Mouse (Mus musculus) heart, embryonic 13.5 days (tissue): ENCODE measurements around the gene Cadm1. TPM values are rescaled to one million over a fixed set of nuclear protein-coding genes. Genes with fewer than 3 reads are reported as not detected.

Experiments
- ATAC-seq: fragments of 200-750 bp; cut with Nextera tagmentation; 2 replicates; pipeline ENCODE4 v1.8.0; 2017; ENCODE audit warnings: moderate TSS enrichment; ENCODE audit not compliant: insufficient number of reproducible peaks, low FRiP score, low TSS enrichment; ENCODE audit errors: extremely low read depth
- H3K27ac ChIP-seq: fragments of 300-500 bp; sonication (generic); replicated peaks from 2 replicates; pipeline ENCODE4 v1.5.1; 2015; ENCODE audit warnings: moderate library complexity, mild to moderate bottlenecking, inconsistent platforms
- H3K27me3 ChIP-seq: fragments of 300-500 bp; sonication (generic); replicated peaks from 2 replicates; pipeline ENCODE4 v1.6.1; 2015; ENCODE audit warnings: mild to moderate bottlenecking, inconsistent platforms
- H3K36me3 ChIP-seq: fragments of 300-500 bp; sonication (generic); 2 replicates; pipeline ENCODE4 v1.6.1; 2015; ENCODE audit warnings: mild to moderate bottlenecking, inconsistent platforms
- H3K4me1 ChIP-seq: fragments of 300-500 bp; sonication (generic); 2 replicates; pipeline ENCODE4 v1.6.1; 2015; ENCODE audit warnings: inconsistent platforms
- H3K4me2 ChIP-seq: fragments of 300-500 bp; sonication (generic); 2 replicates; pipeline ENCODE4 v1.6.1; 2015; ENCODE audit warnings: inconsistent platforms, mild to moderate bottlenecking, moderate library complexity
- H3K4me3 ChIP-seq: fragments of 300-500 bp; sonication (generic); 2 replicates; pipeline ENCODE4 v1.5.1; 2015; ENCODE audit warnings: moderate library complexity, mild to moderate bottlenecking, inconsistent platforms
- H3K9ac ChIP-seq: fragments of 300-500 bp; sonication (generic); 2 replicates; pipeline ENCODE4 v1.6.1; 2015; ENCODE audit warnings: inconsistent platforms, mild to moderate bottlenecking, moderate library complexity
- H3K9me3 ChIP-seq: fragments of 300-500 bp; sonication (generic); 2 replicates; pipeline ENCODE4 v1.6.1; 2016; ENCODE audit warnings: inconsistent platforms
- WGBS: fragments of 180-500 bp; shearing (Covaris S2); methylation state at CpG from one replicate; pipeline ENCODE4 v1.1.7; 2015; ENCODE audit warnings: mixed read lengths; 5-methylcytosine and 5-hydroxymethylcytosine counted together
- polyA plus RNA-seq: library from polyadenylated mRNA; unstranded; fragments of >200 nt; fragmentation: Nextera tagmentation; extraction: Ambion mirVana; gene quantifications from 2 replicates; pipeline ENCODE4 v1.2.1, GENCODE M21; 2015

The Cadm1 gene
- polyA plus RNA-seq, 1 experiment from 2014 or later, result 16.0 TPM

GRCm38 (mm10) chr9:47627966-47628365 is 98.0 kb downstream of the Cadm1 start:
- Histone ChIP-seq H3K27me3 (no peaks in the 10 kb centered on the region; the same call in 1 of the 2 replicates), H3K36me3 (no peaks in the 10 kb centered on the region), H3K4me1 (peaks cover 9% of the 10 kb centered on the region), H3K4me3 (no peak overlapping the region), H3K9ac (no peak overlapping the region), H3K9me3 (no peaks in the 10 kb centered on the region), H3K4me2 (no peak overlapping the region), H3K27ac (no peak overlapping the region)
- no peak for ATAC-seq
- WGBS, result 80% methylated on average over 2 of the region's 2 CpGs

DNA sequence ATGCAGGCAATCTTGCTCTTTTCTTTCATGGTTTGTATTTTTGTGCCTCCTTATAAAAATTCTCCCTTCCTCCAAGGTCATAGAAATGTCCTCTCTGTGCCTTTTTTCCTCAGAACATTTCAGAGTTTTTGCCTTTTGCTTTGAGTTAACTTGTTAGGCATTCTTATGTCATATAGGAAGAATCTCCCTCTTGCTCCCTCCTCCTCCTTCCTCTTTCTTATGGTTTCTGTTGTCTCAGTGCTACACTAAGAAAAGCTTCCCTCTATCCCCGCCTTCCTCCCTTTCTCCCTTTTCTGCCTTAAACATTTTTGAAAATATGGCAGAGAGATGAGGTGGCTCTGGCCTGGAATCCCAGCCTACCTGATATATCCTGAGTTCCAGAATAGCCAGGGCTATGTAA is 98.6 kb downstream of the Cadm1 start:
- Histone ChIP-seq H3K4me1 (peaks cover 7% of the 10 kb centered on the region), H3K36me3 (no peaks in the 10 kb centered on the region), H3K4me3 (no peak overlapping the region), H3K9ac (no peak overlapping the region), H3K27me3 (no peaks in the 10 kb centered on the region; the same call in 1 of the 2 replicates), H3K4me2 (no peak overlapping the region), H3K9me3 (no peaks in the 10 kb centered on the region), H3K27ac (no peak overlapping the region)
- no peak for ATAC-seq
- WGBS, result 73% methylated on average over 1 of the region's 1 CpGs

DNA sequence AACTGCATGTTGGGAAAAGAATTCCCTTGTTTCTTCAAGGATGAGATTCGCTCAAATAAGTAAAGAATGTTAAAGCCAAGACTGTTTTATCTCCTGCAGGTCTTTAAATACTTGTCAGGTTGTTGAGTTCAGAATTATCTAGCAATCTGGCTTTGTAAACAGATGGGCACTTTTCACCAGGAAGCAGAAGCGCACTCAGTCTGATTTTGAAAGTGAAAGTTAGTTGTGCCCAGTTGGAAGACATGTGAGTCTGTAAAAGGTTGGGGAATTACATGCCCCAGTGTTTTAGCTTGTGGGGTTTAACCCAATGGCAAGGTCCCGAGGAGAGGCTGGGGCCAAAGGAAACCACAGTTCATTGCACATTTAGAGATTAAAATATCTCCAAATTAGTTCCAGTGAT is 104.7 kb downstream of the Cadm1 start:
- no peak overlapping the region for H3K27ac ChIP-seq
- 58% methylated on average over 3 of the region's 3 CpGs for WGBS
- ATAC-seq, result no peak

GRCm38 (mm10) chr9:47642663-47643062 is 112.7 kb downstream of the Cadm1 start:
- Histone ChIP-seq H3K9ac (no peak overlapping the region), H3K9me3 (no peaks in the 10 kb centered on the region), H3K4me3 (no peak overlapping the region), H3K27ac (no peak overlapping the region), H3K27me3 (no peaks in the 10 kb centered on the region), H3K4me1 (0 out of 2 replicates have a peak, but pooled peaks cover 3% of the 10 kb centered on the region), H3K4me2 (no peak overlapping the region), H3K36me3 (no peaks in the 10 kb centered on the region)
- 50% methylated on average over 4 of the region's 4 CpGs for WGBS
- no peak for ATAC-seq

More for the DNA sequence above, 104.7 kb downstream of the Cadm1 start:
- Histone ChIP-seq H3K9me3 (no peaks in the 10 kb centered on the region), H3K9ac (no peak overlapping the region), H3K27me3 (no peaks in the 10 kb centered on the region; the same call in 1 of the 2 replicates), H3K4me2 (no peak overlapping the region), H3K4me3 (no peak overlapping the region), H3K36me3 (no peaks in the 10 kb centered on the region), H3K4me1 (no peaks in the 10 kb centered on the region)

DNA sequence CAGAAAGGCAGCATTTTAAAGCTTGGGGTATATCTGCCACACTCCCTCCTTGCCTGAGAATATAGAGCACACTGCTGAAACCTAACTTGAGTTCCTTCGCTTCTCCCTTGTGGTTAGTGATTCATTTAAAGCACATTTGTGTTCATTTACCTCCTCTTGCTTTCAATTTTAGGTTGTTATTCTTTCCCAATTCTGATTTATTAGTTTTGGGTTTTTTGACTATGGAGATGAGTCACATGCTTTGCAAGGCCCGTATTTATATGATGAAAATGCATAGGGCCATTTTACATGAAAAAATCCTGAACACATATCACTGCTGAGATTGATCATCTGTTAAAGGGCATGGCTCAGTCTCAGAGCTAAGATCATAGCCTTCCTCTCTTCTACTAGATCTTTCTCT is 115.1 kb downstream of the Cadm1 start:
- Histone ChIP-seq H3K4me2 (no peak overlapping the region), H3K4me3 (no peak overlapping the region), H3K27me3 (no peaks in the 10 kb centered on the region), H3K4me1 (peaks cover 11% of the 10 kb centered on the region), H3K27ac (no peak overlapping the region), H3K9me3 (no peaks in the 10 kb centered on the region), H3K9ac (no peak overlapping the region), H3K36me3 (no peaks in the 10 kb centered on the region)
- no peak for ATAC-seq
- WGBS, result 79% methylated on average over 2 of the region's 2 CpGs

- Histone ChIP-seq H3K9ac (no peak overlapping the region), H3K9me3 (no peaks in the 10 kb centered on the region), H3K4me3 (no peak overlapping the region), H3K4me2 (no peak overlapping the region), H3K27me3 (no peaks in the 10 kb centered on the region), H3K27ac (no peak overlapping the region), H3K4me1 (peaks cover 19% of the 10 kb centered on the region), H3K36me3 (no peaks in the 10 kb centered on the region)
- WGBS, result 84% methylated on average over 11 of the region's 11 CpGs
- ATAC-seq, result no peak
Observed at GRCm38 (mm10) chr9:47651431-47651830, 121.5 kb downstream of the Cadm1 start.

DNA sequence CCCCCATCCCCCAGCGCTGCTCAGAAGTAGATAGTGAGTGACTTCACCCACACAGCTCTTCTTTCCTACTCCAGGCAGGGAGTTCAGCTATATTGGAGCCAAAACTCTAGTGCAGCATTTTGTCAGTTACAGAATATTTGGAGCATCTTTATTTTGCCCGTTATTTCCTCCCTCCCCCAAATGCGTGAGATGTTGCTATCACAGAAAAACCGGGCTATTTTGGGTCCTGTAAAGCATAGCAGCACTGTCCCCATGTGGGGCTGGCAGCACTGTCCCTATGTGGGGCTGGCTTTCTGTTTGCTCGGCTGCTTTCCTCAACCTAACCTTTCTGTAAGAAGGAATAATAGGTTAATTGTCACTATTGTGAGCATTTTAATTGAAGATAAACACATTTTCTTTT is 122.2 kb downstream of the Cadm1 start:
- Histone ChIP-seq H3K27ac (no peak overlapping the region), H3K4me3 (no peak overlapping the region), H3K4me2 (no peak overlapping the region), H3K4me1 (peaks cover 19% of the 10 kb centered on the region), H3K27me3 (no peaks in the 10 kb centered on the region), H3K9me3 (no peaks in the 10 kb centered on the region), H3K9ac (no peak overlapping the region), H3K36me3 (no peaks in the 10 kb centered on the region)
- WGBS, result 52% methylated on average over 5 of the region's 5 CpGs
- ATAC-seq, result no peak

- Histone ChIP-seq H3K4me1 (peaks cover 19% of the 10 kb centered on the region), H3K36me3 (no peaks in the 10 kb centered on the region), H3K4me3 (no peak overlapping the region), H3K9me3 (no peaks in the 10 kb centered on the region), H3K27ac (no peak overlapping the region), H3K9ac (no peak overlapping the region), H3K27me3 (no peaks in the 10 kb centered on the region), H3K4me2 (no peak overlapping the region)
- 75% methylated on average over 4 of the region's 4 CpGs for WGBS
- ATAC-seq, result no peak
Observed at GRCm38 (mm10) chr9:47652936-47653335, 123.0 kb downstream of the Cadm1 start.

- Histone ChIP-seq H3K27me3 (no peaks in the 10 kb centered on the region), H3K4me1 (no peaks in the 10 kb centered on the region), H3K4me3 (no peak overlapping the region), H3K9me3 (no peaks in the 10 kb centered on the region), H3K36me3 (no peaks in the 10 kb centered on the region), H3K27ac (no peak overlapping the region), H3K4me2 (no peak overlapping the region), H3K9ac (no peak overlapping the region)
- no peak for ATAC-seq
- 83% methylated on average over 6 of the region's 6 CpGs for WGBS
Observed at GRCm38 (mm10) chr9:47659366-47660090, 129.6 kb downstream of the Cadm1 start.

- no peak for ATAC-seq
- no peaks in the 10 kb centered on the region for H3K4me1 ChIP-seq
- WGBS, result 81% methylated on average over 7 of the region's 7 CpGs
Observed at GRCm38 (mm10) chr9:47661611-47662010, 131.6 kb downstream of the Cadm1 start.

DNA sequence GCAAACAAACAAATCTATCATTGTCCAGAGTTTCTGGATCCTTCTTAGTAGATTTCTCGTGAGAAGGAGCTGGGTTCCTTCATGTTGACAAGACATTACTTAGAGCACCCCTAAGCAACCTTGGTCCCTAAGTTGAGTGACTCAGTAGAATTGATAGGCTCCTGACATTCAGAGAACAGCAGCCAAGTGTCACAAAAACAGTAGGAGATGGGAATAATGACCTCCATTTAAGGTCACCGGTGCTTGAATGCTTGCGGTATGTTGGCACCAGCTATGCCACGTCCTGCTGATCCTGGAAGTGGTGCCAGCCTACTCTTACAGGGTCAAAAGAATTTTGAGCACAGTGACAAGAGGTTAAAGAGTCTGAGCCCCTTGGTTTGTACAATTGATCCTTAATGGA is 139.2 kb downstream of the Cadm1 start:
- Histone ChIP-seq H3K9me3 (no peaks in the 10 kb centered on the region), H3K9ac (no peak overlapping the region), H3K36me3 (no peaks in the 10 kb centered on the region), H3K27me3 (no peaks in the 10 kb centered on the region; the same call in none of the 2 replicates), H3K27ac (no peak overlapping the region), H3K4me3 (no peak overlapping the region), H3K4me1 (peaks cover 20% of the 10 kb centered on the region), H3K4me2 (no peak overlapping the region)
- WGBS, result 64% methylated on average over 4 of the region's 4 CpGs
- no peak for ATAC-seq

More at GRCm38 (mm10) chr9:47661611-47662010, 131.6 kb downstream of the Cadm1 start:
- H3K27ac ChIP-seq, result no peak overlapping the region
- no peaks in the 10 kb centered on the region for H3K27me3 ChIP-seq
- no peaks in the 10 kb centered on the region for H3K9me3 ChIP-seq
- H3K36me3 ChIP-seq, result no peaks in the 10 kb centered on the region
- no peak overlapping the region for H3K9ac ChIP-seq
- H3K4me3 ChIP-seq, result no peak overlapping the region
- no peak overlapping the region for H3K4me2 ChIP-seq

DNA sequence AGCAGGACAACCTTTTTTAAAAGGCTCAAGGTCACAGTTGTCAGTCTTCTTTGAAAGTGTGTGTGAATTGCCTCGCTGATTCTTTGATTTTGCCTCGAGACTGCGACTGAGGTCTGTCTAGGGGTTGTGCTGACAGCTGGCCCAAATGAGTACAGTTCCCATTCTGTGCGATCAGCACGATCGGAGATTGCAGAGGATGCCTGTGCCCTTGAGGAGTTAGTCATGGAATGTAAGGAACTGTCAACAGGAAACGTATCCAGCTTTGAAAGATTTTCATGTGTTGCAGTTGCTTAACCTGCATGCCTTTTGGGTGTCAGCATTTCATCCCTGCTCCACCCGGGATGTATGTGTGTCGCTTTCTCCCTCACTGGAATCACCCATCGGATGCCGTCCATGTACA is 141.6 kb downstream of the Cadm1 start:
- Histone ChIP-seq H3K9me3 (no peaks in the 10 kb centered on the region), H3K4me3 (no peak overlapping the region), H3K27ac (no peak overlapping the region), H3K9ac (no peak overlapping the region), H3K4me1 (peaks cover 28% of the 10 kb centered on the region), H3K4me2 (peak overlapping the region; percentile 54), H3K36me3 (no peaks in the 10 kb centered on the region), H3K27me3 (no peaks in the 10 kb centered on the region; the same call in none of the 2 replicates)
- ATAC-seq, result no peak
- 30% methylated on average over 11 of the region's 11 CpGs for WGBS
